Mouse (Mus musculus) pancreas, adult 10 weeks (tissue): ENCODE results near the gene Krt31. TPM values are rescaled to one million over a fixed set of nuclear protein-coding genes. Genes with fewer than 3 reads are reported as not detected.

Source experiments
- polyA plus RNA-seq: library from polyadenylated mRNA; stranded (reverse); fragments of 350-450 nt; fragmentation: Illumina TruSeq; extraction: RNeasy Lipid Tissue Mini Kit (QIAGEN cat#74804); gene quantifications from one replicate; pipeline ENCODE4 v1.2.3, GENCODE M21; 2015; ENCODE audit warnings: low read depth, low replicate concordance; ENCODE audit not compliant: insufficient read depth

Gene Krt31
- polyA plus RNA-seq, result not detected

GRCm38 (mm10) chr11:100050451-100050850 is at the start of gene Krt31:
Krt31 (minus strand) TSS chr11:100050551.

DNA sequence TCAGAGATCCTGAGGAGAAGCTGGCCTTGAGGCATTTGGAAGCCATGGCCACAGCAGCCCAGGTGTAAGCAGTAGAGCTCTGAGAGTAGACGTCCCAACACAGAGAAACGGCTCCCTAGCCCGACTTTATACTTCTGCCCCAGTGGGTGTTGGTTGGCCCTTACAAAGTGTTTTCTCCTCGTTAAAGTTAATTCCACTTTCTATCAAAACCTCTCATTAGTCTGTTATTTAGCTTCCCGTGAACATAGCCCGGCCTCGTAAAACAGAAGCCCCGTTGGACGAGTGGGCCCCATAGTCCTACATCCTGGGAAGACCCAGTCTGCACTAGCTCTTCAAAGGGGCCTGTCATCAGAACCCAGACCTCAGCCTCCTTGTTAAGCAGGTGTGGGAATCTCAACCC is 45.8 kb upstream of the Krt31 start, which contains the start of gene Krt35:
Gene Krt35 (minus strand): TSS at position 101 of the 400 bp plus-strand sequence.

DNA sequence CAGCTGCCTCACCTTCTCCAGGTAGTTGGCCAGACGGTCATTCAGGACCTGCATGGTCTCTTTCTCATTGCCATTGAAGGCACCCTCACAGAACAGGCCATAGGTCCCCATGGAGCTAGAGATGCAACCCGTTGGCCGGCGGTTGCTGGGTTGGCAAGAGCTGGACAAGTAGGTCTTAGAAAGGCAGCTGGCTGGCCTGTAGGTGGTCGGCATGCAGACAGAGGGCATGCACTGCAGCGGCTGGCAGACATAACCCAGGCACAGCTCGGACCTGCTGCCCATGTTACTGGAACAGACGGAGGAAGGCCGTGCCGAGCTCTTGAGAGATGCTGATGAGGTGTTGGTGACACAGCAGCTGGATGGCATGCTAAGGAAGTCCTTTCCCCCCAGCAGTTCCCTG is 37.5 kb upstream of the Krt31 start, which contains the start of gene Krt32:
Gene Krt32 (minus strand): TSS at position 366 of the 400 bp plus-strand sequence.

DNA sequence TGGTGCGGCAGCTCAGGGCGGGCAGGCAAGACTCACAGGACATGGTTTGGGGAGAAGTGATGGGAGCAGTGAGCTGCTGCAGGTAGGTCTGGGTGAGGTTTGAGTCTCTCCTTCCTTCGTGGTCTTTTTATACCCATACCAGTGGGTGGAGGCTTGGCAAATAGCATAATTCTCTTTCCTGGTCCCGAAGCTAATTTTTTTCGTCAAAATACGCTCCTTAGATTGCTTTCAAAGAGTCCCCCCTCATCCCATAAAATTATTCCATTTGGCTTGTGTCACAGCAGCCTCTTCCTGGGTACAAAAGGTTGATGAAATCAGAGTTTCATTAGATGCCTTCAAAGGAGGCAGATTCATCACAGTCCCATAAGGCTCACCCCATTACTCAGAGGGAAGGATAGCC is 8.9 kb downstream of the Krt31 start, which contains the start of gene Krt34:
Gene Krt34 (minus strand): TSS at position 101 of the 400 bp plus-strand sequence.

GRCm38 (mm10) chr11:100029768-100030167 is 20.6 kb downstream of the Krt31 start, which contains the start of gene Krt33b:
Krt33b (minus strand) TSS chr11:100029868.

DNA sequence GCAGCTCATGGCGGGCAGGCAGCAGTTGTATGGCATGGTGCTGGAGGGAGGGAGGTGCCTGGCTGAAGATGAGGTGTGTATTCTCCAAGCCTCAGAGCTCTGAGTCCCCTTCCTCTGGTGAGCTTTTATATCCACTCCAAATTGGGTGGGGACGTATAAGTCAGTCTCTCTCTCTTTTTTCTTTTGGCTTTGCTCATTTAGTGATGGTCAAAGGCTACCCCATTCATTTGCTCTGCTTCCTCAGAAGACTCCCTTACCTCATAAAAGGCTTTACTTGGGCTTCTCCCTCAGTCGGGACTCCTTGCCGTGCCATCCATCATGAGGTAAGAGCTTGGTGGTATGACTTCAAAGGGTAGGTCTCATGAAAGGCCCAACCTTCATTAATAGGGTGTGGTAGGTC is 34.2 kb downstream of the Krt31 start, which contains the start of gene Krt33a:
Gene Krt33a (minus strand): TSS at position 101 of the 400 bp plus-strand sequence.

Other genes with a start within 250 kb of the Krt31 start
- gene Gm11554, start 246.1 kb downstream of the Krt31 start, polyA plus RNA-seq, result not detected
- not detected for gene Krtap4-13, start 240.7 kb downstream of the Krt31 start, polyA plus RNA-seq
- not detected for gene Gm11564, start 234.9 kb downstream of the Krt31 start, polyA plus RNA-seq
- gene 2300003K06Rik, start 212.5 kb downstream of the Krt31 start, polyA plus RNA-seq, result not detected
- gene Krtap4-16, start 198.9 kb downstream of the Krt31 start, polyA plus RNA-seq, result not detected
- gene Gm11568, start 192.6 kb downstream of the Krt31 start, polyA plus RNA-seq, result not detected
- gene Gm11559, start 186.1 kb downstream of the Krt31 start, polyA plus RNA-seq, result not detected
- not detected for gene Krtap9-1, start 177.2 kb downstream of the Krt31 start, polyA plus RNA-seq
- not detected for gene Gm11567, start 171.4 kb downstream of the Krt31 start, polyA plus RNA-seq
- gene Krtap31-1, start 142.6 kb downstream of the Krt31 start, polyA plus RNA-seq, result not detected
- gene Gm11565, start 135.8 kb downstream of the Krt31 start, polyA plus RNA-seq, result not detected
- gene Krtap31-2, start 114.3 kb downstream of the Krt31 start, polyA plus RNA-seq, result not detected
- gene Krtap9-5, start 102.1 kb downstream of the Krt31 start, polyA plus RNA-seq, result not detected
- not detected for gene Krtap29-1, start 71.5 kb downstream of the Krt31 start, polyA plus RNA-seq
- gene Krtap16-1, start 64.0 kb downstream of the Krt31 start, polyA plus RNA-seq, result not detected
- gene Krtap17-1, start 56.6 kb downstream of the Krt31 start, polyA plus RNA-seq, result not detected
- gene Krt33a, start 34.3 kb downstream of the Krt31 start, polyA plus RNA-seq, result not detected
- gene Krt33b, start 20.7 kb downstream of the Krt31 start, polyA plus RNA-seq, result not detected
- gene Krt34, start 9.0 kb downstream of the Krt31 start, polyA plus RNA-seq, result not detected
- not detected for gene Krt32, start 37.7 kb upstream of the Krt31 start, polyA plus RNA-seq
- gene Krt35, start 45.7 kb upstream of the Krt31 start, polyA plus RNA-seq, result not detected
- gene Krt36, start 55.1 kb upstream of the Krt31 start, polyA plus RNA-seq, result not detected
- gene Krt13, start 71.0 kb upstream of the Krt31 start, polyA plus RNA-seq, result not detected
- not detected for gene Krt15, start 85.4 kb upstream of the Krt31 start, polyA plus RNA-seq
- 42.4 TPM for gene Krt19, start 98.1 kb upstream of the Krt31 start, polyA plus RNA-seq
- gene Krt9, start 142.7 kb upstream of the Krt31 start, polyA plus RNA-seq, result not detected
- gene Krt14, start 157.0 kb upstream of the Krt31 start, polyA plus RNA-seq, result 1.7 TPM
- not detected for gene Krt16, start 198.4 kb upstream of the Krt31 start, polyA plus RNA-seq
- gene Krt17, start 210.5 kb upstream of the Krt31 start, polyA plus RNA-seq, result not detected
- gene Krt42, start 219.3 kb upstream of the Krt31 start, polyA plus RNA-seq, result not detected